Mouse (Mus musculus) left cerebral cortex, postnatal 10 days (tissue): ENCODE results near the gene Rbak. TPM values are rescaled to one million over a fixed set of nuclear protein-coding genes. Genes with fewer than 3 reads are reported as not detected.
"Not testable (repeated sequence)": the region's sequence is repeated elsewhere in the genome, so short reads cannot be mapped to it uniquely, and the experiment has no call there.

Source experiments
- DNase-seq, 2 experiments: peaks; one replicate each; pipeline ENCODE4 v3.0.0; 2021 to 2022; ENCODE audit warnings: low spot score in 2 of 2, mixed read lengths in 1 of 2; ENCODE audit errors: extremely low spot score in 1 of 2
- intact Hi-C: fragments of 180-260 bp; cut with DNase I; formaldehyde crosslinking; loops from one replicate; pipeline ENCODE4 v1.15.1; 2025
- microRNA-seq: library from miRNA; unstranded; fragments of <30 nt; microRNA quantifications from one replicate; pipeline ENCODE4 v1.2.0, GENCODE M21; 2022
- total RNA-seq, 2 experiments: library from RNA; stranded (reverse); gene quantifications; 2 replicates each; pipeline ENCODE4 v1.2.3; 2021

Gene Rbak
- total RNA-seq, 2 experiments from 2014 or later, result 16.1 to 19.9 TPM

GRCm38 (mm10) chr5:143148661-143149060 lies 31.9 kb downstream of the Rbak start:
- intact Hi-C loops, result no loop called here
- DNase-seq, result no peak

GRCm38 (mm10) chr5:143147481-143147880 lies 33.1 kb downstream of the Rbak start, which contains the start of gene Olfr718-ps1:
TSS of gene Olfr718-ps1 (minus strand) at chr5:143147581.
- no peak for DNase-seq
- intact Hi-C loops, result no loop called here

GRCm38 (mm10) chr5:143137580-143137979 lies 43.0 kb downstream of the Rbak start:
- intact Hi-C loops, result no loop called here

GRCm38 (mm10) chr5:143135042-143135441 lies 45.5 kb downstream of the Rbak start:
- intact Hi-C loops, result no loop called here
- no peak for DNase-seq

More at GRCm38 (mm10) chr5:143137580-143137979, 43.0 kb downstream of the Rbak start:
- DNase-seq, result no peak

GRCm38 (mm10) chr5:143134216-143135010 lies 46.2 kb downstream of the Rbak start:
- DNase-seq, intact Hi-C loops: not testable (repeated sequence)

- intact Hi-C loops, result no loop called here
- DNase-seq, result no peak
Observed at GRCm38 (mm10) chr5:143132935-143133514, 47.5 kb downstream of the Rbak start.

GRCm38 (mm10) chr5:143130342-143130741 lies 50.2 kb downstream of the Rbak start:
- DNase-seq, result no peak
- intact Hi-C loops, result no loop called here

GRCm38 (mm10) chr5:143129101-143129500 lies 51.5 kb downstream of the Rbak start:
- intact Hi-C loops, result no loop called here
- DNase-seq, result no peak

- intact Hi-C loops, result no loop called here
- DNase-seq, result no peak
Observed at GRCm38 (mm10) chr5:143127837-143128236, 52.7 kb downstream of the Rbak start.

GRCm38 (mm10) chr5:143126908-143127307 lies 53.7 kb downstream of the Rbak start:
- no peak for DNase-seq
- intact Hi-C loops, result no loop called here

GRCm38 (mm10) chr5:143126089-143126488 lies 54.5 kb downstream of the Rbak start:
- intact Hi-C loops, result no loop called here
- DNase-seq, result no peak

- intact Hi-C loops, result no loop called here
- peak; percentile 46 to 59 for DNase-seq
Observed at GRCm38 (mm10) chr5:143125601-143126000, 55.0 kb downstream of the Rbak start.

- DNase-seq, result peak in 1 of 2 experiments; percentile 31
- intact Hi-C loops, result no loop called here
Observed at GRCm38 (mm10) chr5:143124805-143125378, 55.7 kb downstream of the Rbak start.

GRCm38 (mm10) chr5:143122673-143123072 lies 57.9 kb downstream of the Rbak start:
- intact Hi-C loops, result no loop called here
- DNase-seq, result no peak

Small RNA genes within 50 kb of the gene (microRNA-seq; reads per million reads assigned to microRNA genes)
- not detected for gene Gm44405

Other genes starting within 250 kb of the Rbak start
- 100 to 1,000 TPM; 442 to 448 TPM for gene Fscn1, start 220.4 kb downstream of the Rbak start, total RNA-seq
- gene Rnf216, start 67.8 kb downstream of the Rbak start, total RNA-seq, result 10 to 100 TPM; 38.5 to 40.1 TPM
- under 1 TPM; 0.14 to 0.17 TPM for gene Olfr718-ps1, start 33.2 kb downstream of the Rbak start, total RNA-seq
- gene Spdye4b, start 242 bp upstream of the Rbak start, total RNA-seq, result not detected
- gene Spdye4a, start 46.1 kb upstream of the Rbak start, total RNA-seq, result not detected
- 10 to 100 TPM; 21.8 to 26.6 TPM for gene Zfp12, start 54.4 kb upstream of the Rbak start, total RNA-seq
- 10 to 100 TPM; 22.6 to 23.6 TPM for gene Zfp316, start 89.2 kb upstream of the Rbak start, total RNA-seq
- 10 to 100 TPM; 11.3 to 12.5 TPM for gene Zfp853, start 112.8 kb upstream of the Rbak start, total RNA-seq
- gene E130309D02Rik, start 134.6 kb upstream of the Rbak start, total RNA-seq, result 10 to 100 TPM; 20.0 to 22.1 TPM
- 10 to 100 TPM; 42.5 to 42.8 TPM for gene Zdhhc4, start 148.5 kb upstream of the Rbak start, total RNA-seq
- 1 to 10 TPM; 2.0 TPM for gene Grid2ip, start 176.6 kb upstream of the Rbak start, total RNA-seq
- 10 to 100 TPM; 47.2 to 47.9 TPM for gene Kdelr2, start 223.1 kb upstream of the Rbak start, total RNA-seq